Comparison of ENCODE assay signal across 17 mouse cellular contexts in the genomic region with DNA sequence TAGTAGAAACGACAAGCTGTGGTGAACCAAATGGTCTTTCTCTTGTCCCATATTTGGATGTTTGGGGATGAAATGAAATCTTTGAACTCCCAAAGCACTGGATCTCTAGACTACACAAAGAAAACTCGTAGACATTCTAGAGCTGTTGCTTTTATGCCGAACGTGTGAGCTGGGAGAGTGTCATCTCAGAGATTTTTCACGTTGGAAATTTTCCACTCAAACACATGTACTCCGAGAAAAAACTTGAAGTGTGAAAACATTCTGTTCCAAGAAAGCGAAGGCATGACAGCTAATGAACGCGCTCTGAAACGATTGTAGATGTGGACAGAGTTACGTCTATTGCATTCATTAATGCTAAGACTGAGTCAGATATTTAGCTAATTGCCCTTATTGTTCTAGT.
A peak's percentile ranks its signal among the peaks of the same experiment; 100 is the strongest.
DNase-seq lines count a peak whose midpoint lies in the region; ATAC-seq and TF ChIP-seq lines count a peak whose summit lies in the region.
"Had no signal": no experiment of that assay in that cellular context is flagged by ENCODE, and none has a peak within 500 bp of the region (broad histone marks: within the 10 kb centered on the region; RNA-seq: fewer than 3 reads in every experiment).

No protein-coding gene starts in this region.

- H3K27ac ChIP-seq in forebrain, embryonic 16.5 days (ENCODE audit: low read length), result peak overlapping the region; percentile 65
- no peak overlapping the region for H3K27ac ChIP-seq in forebrain, embryonic 11.5 days (ENCODE audit: low read depth, low read length)
- H3K27ac ChIP-seq in midbrain, embryonic 11.5 days (ENCODE audit: low read depth, low read length), result no peak overlapping the region
- H3K27ac ChIP-seq in midbrain, embryonic 14.5 days (replicated peaks; ENCODE audit: low read depth, low read length), result no peak overlapping the region
- H3K27ac ChIP-seq: hindbrain, embryonic 12.5 days; hindbrain, embryonic 15.5 days had no signal

- no peaks in the 10 kb centered on the region for H3K4me1 ChIP-seq in forebrain, embryonic 16.5 days (replicated peaks; ENCODE audit: control insufficient read depth, insufficient read depth, low read length)
- H3K4me1 ChIP-seq in forebrain, embryonic 11.5 days (replicated peaks; ENCODE audit: control insufficient read depth, insufficient read depth, low read length), result no peaks in the 10 kb centered on the region
- no peaks in the 10 kb centered on the region for H3K4me1 ChIP-seq in midbrain, embryonic 11.5 days (ENCODE audit: control insufficient read depth, insufficient read depth, low read length)
- H3K4me1 ChIP-seq in midbrain, embryonic 14.5 days (ENCODE audit: control insufficient read depth, insufficient read depth, low read length), result no peaks in the 10 kb centered on the region
- H3K4me1 ChIP-seq: hindbrain, embryonic 12.5 days; hindbrain, embryonic 15.5 days had no signal

- no peak for TF ChIP-seq CTCF in brain, embryonic 14.5 days (IDR thresholded peaks at IDR 0.05; ENCODE audit: borderline replicate concordance, extremely low read depth, insufficient read depth, insufficient read length)

- H3K36me3 ChIP-seq in forebrain, embryonic 16.5 days (ENCODE audit: control insufficient read depth, insufficient read depth), result no peaks in the 10 kb centered on the region
- no peaks in the 10 kb centered on the region for H3K36me3 ChIP-seq in forebrain, embryonic 11.5 days (ENCODE audit: control insufficient read depth, insufficient read depth, low read length)
- no peaks in the 10 kb centered on the region for H3K36me3 ChIP-seq in midbrain, embryonic 11.5 days (ENCODE audit: control insufficient read depth, insufficient read depth, low read length)
- H3K36me3 ChIP-seq in midbrain, embryonic 14.5 days (ENCODE audit: control insufficient read depth, insufficient read depth, low read length), result no peaks in the 10 kb centered on the region
- H3K36me3 ChIP-seq: hindbrain, embryonic 12.5 days; hindbrain, embryonic 15.5 days had no signal

- H3K4me3 ChIP-seq in forebrain, embryonic 16.5 days (replicated peaks; ENCODE audit: low read length), result no peak overlapping the region
- H3K4me3 ChIP-seq in forebrain, embryonic 11.5 days (ENCODE audit: low read depth, low read length), result no peak overlapping the region
- H3K4me3 ChIP-seq in midbrain, embryonic 11.5 days (ENCODE audit: low read depth, low read length), result no peak overlapping the region
- no peak overlapping the region for H3K4me3 ChIP-seq in midbrain, embryonic 14.5 days (replicated peaks; ENCODE audit: low read depth, low read length)
- H3K4me3 ChIP-seq: hindbrain, embryonic 12.5 days; hindbrain, embryonic 15.5 days had no signal

- ATAC-seq in forebrain, embryonic 16.5 days, result no peak
- ATAC-seq in forebrain, embryonic 11.5 days (replicated peaks; ENCODE audit: low FRiP score), result no peak
- no peak for ATAC-seq in midbrain, embryonic 11.5 days (ENCODE audit: low FRiP score)
- no peak for ATAC-seq in midbrain, embryonic 14.5 days (ENCODE audit: low FRiP score, low TSS enrichment)
- ATAC-seq: CD4-positive, CD25-positive, alpha-beta regulatory T cell, adult 4 months; intestine, postnatal 0 days had no signal

- TF ChIP-seq POLR2A in brain, embryonic 14.5 days (IDR thresholded peaks at IDR 0.05; ENCODE audit: borderline replicate concordance, extremely low read depth, insufficient read depth, insufficient read length, poor library complexity, severe bottlenecking), result no peak

- no peaks in the 10 kb centered on the region for H3K9me3 ChIP-seq in forebrain, embryonic 16.5 days (ENCODE audit: control insufficient read depth, low read length)
- H3K9me3 ChIP-seq in forebrain, embryonic 11.5 days (ENCODE audit: control insufficient read depth, low read length), result no peaks in the 10 kb centered on the region
- H3K9me3 ChIP-seq in midbrain, embryonic 11.5 days (ENCODE audit: control insufficient read depth, low read length), result no peaks in the 10 kb centered on the region
- H3K9me3 ChIP-seq in midbrain, embryonic 14.5 days (ENCODE audit: control insufficient read depth, low read length), result no peaks in the 10 kb centered on the region
- H3K9me3 ChIP-seq: hindbrain, embryonic 12.5 days; hindbrain, embryonic 15.5 days had no signal

- H3K9ac ChIP-seq in forebrain, embryonic 16.5 days (replicated peaks; ENCODE audit: low read depth, low read length), result no peak overlapping the region
- H3K9ac ChIP-seq in forebrain, embryonic 11.5 days (ENCODE audit: low read length), result no peak overlapping the region
- H3K9ac ChIP-seq in midbrain, embryonic 11.5 days (ENCODE audit: low read length), result no peak overlapping the region
- H3K9ac ChIP-seq in midbrain, embryonic 14.5 days (replicated peaks; ENCODE audit: low read length), result no peak overlapping the region
- H3K9ac ChIP-seq: hindbrain, embryonic 12.5 days; hindbrain, embryonic 15.5 days had no signal

- no peak for DNase-seq in forebrain, embryonic 11.5 days (ENCODE audit: low spot score)
- peak; percentile 45 for DNase-seq in midbrain, embryonic 11.5 days (ENCODE audit: low spot score, missing footprints)
- DNase-seq in midbrain, embryonic 14.5 days, result no peak
- DNase-seq in brain, embryonic 14.5 days (ENCODE audit: low read depth), result peak; percentile 66
- no peak for DNase-seq in lung, postnatal 36 days
- DNase-seq: adrenal gland, adult 2 months; adrenal gland, postnatal 14 days; cerebellum, adult 18-20 months; cerebellum, adult 9-10 months; cerebellum, postnatal 14 days; gastrocnemius, postnatal 25 days had no signal

- no peak overlapping the region for H3K4me2 ChIP-seq in forebrain, embryonic 16.5 days (ENCODE audit: low read length)
- H3K4me2 ChIP-seq in forebrain, embryonic 11.5 days (ENCODE audit: low read depth, low read length, severe bottlenecking), result no peak overlapping the region
- H3K4me2 ChIP-seq in midbrain, embryonic 11.5 days, result no peak overlapping the region
- H3K4me2 ChIP-seq in midbrain, embryonic 14.5 days (ENCODE audit: low read length), result no peak overlapping the region
- H3K4me2 ChIP-seq: heart, embryonic 11.5 days; hindbrain, embryonic 12.5 days; hindbrain, embryonic 15.5 days had no signal

- WGBS in forebrain, embryonic 16.5 days, result 54% methylated on average over 11 of the region's 11 CpGs
- WGBS in forebrain, embryonic 11.5 days, result 90% methylated on average over 11 of the region's 11 CpGs
- WGBS in midbrain, embryonic 11.5 days, result 93% methylated on average over 11 of the region's 11 CpGs
- WGBS in midbrain, embryonic 14.5 days, result 93% methylated on average over 11 of the region's 11 CpGs

- no peaks in the 10 kb centered on the region for H3K27me3 ChIP-seq in forebrain, embryonic 16.5 days (replicated peaks; ENCODE audit: control insufficient read depth, insufficient read depth, low read length)
- no peaks in the 10 kb centered on the region for H3K27me3 ChIP-seq in forebrain, embryonic 11.5 days (ENCODE audit: control insufficient read depth, insufficient read depth, low read length)
- no peaks in the 10 kb centered on the region for H3K27me3 ChIP-seq in midbrain, embryonic 11.5 days (ENCODE audit: control insufficient read depth, insufficient read depth, low read length)
- H3K27me3 ChIP-seq in midbrain, embryonic 14.5 days (ENCODE audit: control insufficient read depth, insufficient read depth, low read length), result no peaks in the 10 kb centered on the region
- H3K27me3 ChIP-seq: hindbrain, embryonic 12.5 days; hindbrain, embryonic 15.5 days had no signal

Comparison
In these comparisons a context has a peak if more than half of its experiments do, and no peak if none do; other contexts are left out.
1. DNase-seq: peak in midbrain, embryonic 11.5 days (single experiment) and brain, embryonic 14.5 days (single experiment); none in forebrain, embryonic 11.5 days (single experiment), midbrain, embryonic 14.5 days (single experiment) and lung, postnatal 36 days (single experiment).